Mouse (Mus musculus): Measurements from ENCODE around the gene Syncrip.

- TF ChIP-seq POLR2A (IDR thresholded peaks at IDR 0.05; ENCODE audit: borderline replicate concordance, insufficient read depth, low read length): no peak
- no peak for TF ChIP-seq CTCF (IDR thresholded peaks at IDR 0.05; ENCODE audit: borderline replicate concordance, insufficient read depth, low read depth, low read length)
Measured at GRCm38 (mm10) chr9:88404515-88404914, 77.9 kb downstream of the Syncrip start.

Measured in cerebellum, adult 2 months (tissue).